Mouse (Mus musculus) cerebellum, adult 11 months (tissue): ENCODE data around the gene Zfp995.
"Not testable (repeated sequence)": the region's sequence is repeated elsewhere in the genome, so short reads cannot be mapped to it uniquely, and the experiment has no call there.

Experiments
- DNase-seq: peaks from one replicate; pipeline ENCODE4 v3.0.0; 2022

Zfp995 gene

DNA sequence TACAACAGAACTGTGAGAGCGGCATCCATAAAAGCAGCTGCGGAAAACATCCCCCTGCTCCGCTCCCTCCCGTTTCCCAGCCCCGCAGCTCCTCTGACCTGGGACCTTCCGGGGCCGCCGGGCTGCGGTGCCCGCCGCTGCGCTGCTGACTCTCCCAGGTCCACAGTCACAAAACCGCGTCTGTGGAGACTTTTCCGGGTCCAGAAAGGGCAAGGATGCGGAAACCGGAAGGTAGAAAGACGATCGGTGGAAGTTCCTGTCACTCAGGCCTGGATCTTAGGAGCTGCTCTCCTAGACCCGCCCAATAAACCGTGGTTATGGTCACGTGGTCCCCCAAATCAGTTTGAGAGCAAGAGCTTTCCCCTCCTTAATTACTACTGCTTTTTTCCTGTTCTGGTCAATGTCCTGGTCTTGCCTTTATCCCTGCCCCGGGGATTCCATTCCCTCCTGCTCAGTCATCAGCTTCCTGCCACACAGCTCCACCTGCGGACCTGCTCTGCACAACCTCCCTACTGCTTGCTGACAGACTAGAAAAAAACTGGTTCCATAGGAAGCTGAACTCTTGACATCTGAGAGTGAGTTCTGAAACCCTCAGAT is at the start of gene Zfp995:
TSS of gene Zfp995 (minus strand) at position 471 of the 597 bp plus-strand sequence.
- DNase-seq, result peak; percentile 42

DNA sequence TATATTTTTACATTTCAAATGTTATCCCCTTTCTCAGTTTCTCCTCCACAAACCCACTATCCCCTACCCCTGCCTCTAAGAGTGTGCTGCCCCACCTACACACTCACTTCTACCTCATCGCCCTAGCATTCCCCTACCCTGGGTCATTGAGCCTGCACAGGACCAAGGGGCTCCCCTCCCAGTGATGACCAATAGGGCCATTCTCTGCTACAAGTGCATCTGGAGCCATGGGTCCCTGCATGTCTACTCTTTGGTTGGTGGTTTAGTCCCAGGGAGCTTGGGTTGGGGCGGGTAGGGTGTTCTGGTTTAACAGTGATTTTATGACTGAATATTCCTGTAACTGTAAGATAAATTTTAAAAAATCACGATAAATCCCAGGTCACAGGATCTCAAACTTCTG is 687 bp downstream of the Zfp995 start:
- DNase-seq, result no peak

DNA sequence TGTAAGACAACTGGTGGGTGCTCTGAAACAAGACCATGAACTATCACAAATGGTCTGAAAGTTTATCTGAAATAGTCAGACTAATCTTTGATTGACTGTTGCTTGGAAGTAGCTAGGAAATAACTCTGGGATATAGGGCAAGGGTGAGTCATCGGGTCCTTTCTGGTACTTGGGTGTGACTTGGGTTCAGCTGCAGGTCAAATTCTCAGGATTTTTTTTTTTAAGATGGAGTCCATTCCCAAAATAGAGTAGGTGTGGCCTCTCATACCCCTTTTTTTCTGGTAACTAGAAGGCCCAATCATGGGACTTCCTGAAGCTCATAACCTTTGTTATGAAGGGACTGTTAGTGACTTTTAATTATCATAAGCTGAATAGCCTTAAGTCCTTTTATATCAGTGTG is 38.5 kb downstream of the Zfp995 start:
- DNase-seq, result no peak

DNA sequence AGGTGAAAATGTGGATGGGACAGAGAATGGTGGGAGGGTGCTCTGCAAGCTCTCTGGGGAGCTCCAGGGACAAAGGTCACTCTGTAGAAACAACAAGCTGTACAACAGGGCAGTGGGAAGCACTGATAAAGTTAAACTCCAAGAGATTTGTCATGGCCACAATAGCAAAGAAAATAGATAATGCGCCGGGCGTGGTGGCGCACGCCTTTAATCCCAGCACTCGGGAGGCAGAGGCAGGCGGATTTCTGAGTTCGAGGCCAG is 63.5 kb downstream of the Zfp995 start:
- not testable (repeated sequence) for DNase-seq

DNA sequence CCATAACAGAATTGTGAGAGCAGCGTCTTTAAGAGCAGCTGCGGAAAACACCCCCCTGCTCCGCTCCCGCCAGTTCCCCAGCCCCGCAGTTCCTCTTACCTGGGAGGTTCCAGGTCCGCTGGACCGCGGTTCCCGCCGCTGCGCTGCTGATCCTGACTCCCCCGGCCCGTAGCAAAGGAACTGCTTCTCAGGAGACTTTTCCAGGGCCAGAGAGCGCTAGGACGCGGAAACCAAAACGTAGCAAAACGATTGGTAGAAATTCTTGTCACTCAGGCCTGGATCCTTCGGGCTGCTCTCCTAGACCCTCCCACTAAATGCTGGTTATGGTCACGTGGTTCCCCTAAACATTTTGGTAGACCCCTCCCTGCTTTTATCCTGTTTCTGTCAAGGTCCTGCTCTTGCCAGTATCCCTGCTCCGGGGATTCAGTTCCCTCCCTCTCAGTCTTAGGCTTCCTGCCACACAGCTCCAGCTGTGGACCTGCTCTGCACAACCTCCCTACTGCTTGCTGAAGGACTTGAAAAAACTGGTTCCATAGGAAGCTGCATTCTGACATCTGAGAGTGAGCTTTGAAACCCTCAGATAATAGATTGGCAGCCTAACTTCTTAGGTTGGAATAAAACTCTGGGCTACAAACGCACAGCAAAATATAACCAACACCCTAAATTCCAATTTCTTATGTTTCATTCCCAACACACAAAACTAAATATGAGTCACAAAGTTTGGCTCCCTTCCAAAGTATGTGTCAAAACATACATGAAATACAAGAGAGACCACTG is 64.0 kb downstream of the Zfp995 start, which contains the start of gene Zfp820:
TSS of gene Zfp820 (minus strand) at position 228 of the 777 bp plus-strand sequence.
- no peak for DNase-seq

DNA sequence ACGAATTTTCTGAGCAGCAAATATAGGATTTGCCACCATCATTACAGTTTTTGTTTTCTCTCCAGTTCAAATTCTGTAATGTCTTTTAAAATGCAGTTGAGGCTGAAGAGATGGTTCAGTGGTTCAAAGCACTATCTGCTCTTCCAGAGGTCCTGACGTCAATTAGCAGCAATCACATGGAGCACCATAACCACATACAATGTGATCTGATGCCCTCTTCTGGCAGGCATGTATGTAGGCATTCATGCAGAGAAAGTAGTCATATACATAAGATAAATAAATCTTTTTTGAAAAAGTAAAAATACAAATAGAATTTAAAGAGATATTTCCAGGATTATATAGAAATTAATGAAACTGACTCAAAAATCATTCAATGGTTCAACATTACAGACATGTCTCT is 71.2 kb downstream of the Zfp995 start:
- DNase-seq, result no peak
